Mouse (Mus musculus) left cerebral cortex, postnatal 4 days (tissue): ENCODE results near the gene Map1a. TPM values are rescaled to one million over a fixed set of nuclear protein-coding genes. Genes with fewer than 3 reads are reported as not detected.

Experiments used
- DNase-seq: peaks from one replicate; pipeline ENCODE4 v3.0.0-alpha.2; 2022
- intact Hi-C: fragments of 180-260 bp; cut with DNase I; formaldehyde crosslinking; loops from one replicate; pipeline ENCODE4 v1.15.1; 2025
- total RNA-seq, 2 experiments: library from RNA; stranded (reverse); gene quantifications; 2 replicates each; pipeline ENCODE4 v1.2.3; 2021

The Map1a gene
- total RNA-seq, 2 experiments from 2014 or later, result 161 to 189 TPM

GRCm38 (mm10) chr2:121300036-121300435 lies 10.6 kb downstream of the Map1a start:
- no peak for DNase-seq
- intact Hi-C loops, result no loop called here

- intact Hi-C loops, result no loop called here
- DNase-seq, result no peak
Observed at GRCm38 (mm10) chr2:121308997-121309416, 19.6 kb downstream of the Map1a start.

- intact Hi-C loops, result no loop called here
- no peak for DNase-seq
Observed at GRCm38 (mm10) chr2:121316278-121316677, 26.9 kb downstream of the Map1a start.

GRCm38 (mm10) chr2:121323041-121323440 lies 33.6 kb downstream of the Map1a start:
- intact Hi-C loops, result no loop called here
- DNase-seq, result no peak

GRCm38 (mm10) chr2:121323693-121324470 lies 34.5 kb downstream of the Map1a start:
- intact Hi-C loops, result no loop called here
- DNase-seq, result no peak

GRCm38 (mm10) chr2:121329492-121329891 lies 40.1 kb downstream of the Map1a start:
- intact Hi-C loops, result no loop called here
- DNase-seq, result no peak

GRCm38 (mm10) chr2:121339057-121339456 lies 49.7 kb downstream of the Map1a start:
- intact Hi-C loops, result no loop called here
- no peak for DNase-seq

- intact Hi-C loops, result no loop called here
- DNase-seq, result no peak
Observed at GRCm38 (mm10) chr2:121353156-121353555, 63.8 kb downstream of the Map1a start.

GRCm38 (mm10) chr2:121354378-121354777 lies 65.0 kb downstream of the Map1a start:
- DNase-seq, result no peak
- intact Hi-C loops, result no loop called here

GRCm38 (mm10) chr2:121354820-121355592 lies 65.6 kb downstream of the Map1a start, which contains the start of gene Ppip5k1:
Ppip5k1 (minus strand) TSS chr2:121355396.
- intact Hi-C loops, result no loop called here

GRCm38 (mm10) chr2:121357494-121357893 lies 68.1 kb downstream of the Map1a start, which contains the start of gene Ckmt1:
Ckmt1 (plus strand) TSS chr2:121357714.
- no peak for DNase-seq
- intact Hi-C loops, result no loop called here

More at GRCm38 (mm10) chr2:121354820-121355592, 65.6 kb downstream of the Map1a start, which contains the start of gene Ppip5k1:
- DNase-seq, result peak; percentile 99

- DNase-seq, result no peak
- intact Hi-C loops, result no loop called here
Observed at GRCm38 (mm10) chr2:121357961-121358360, 68.6 kb downstream of the Map1a start.

- DNase-seq, result peak; percentile 62
- intact Hi-C loops, result no loop called here
Observed at GRCm38 (mm10) chr2:121358381-121358780, 69.0 kb downstream of the Map1a start.

- no peak for DNase-seq
- intact Hi-C loops, result no loop called here
Observed at GRCm38 (mm10) chr2:121359461-121359860, 70.1 kb downstream of the Map1a start.

Other genes starting within 250 kb of the Map1a start
- gene Tgm5, start 203.8 kb upstream of the Map1a start, total RNA-seq, result under 1 TPM; 0.14 to 0.20 TPM
- not detected for gene Tgm7, start 179.8 kb upstream of the Map1a start, total RNA-seq
- gene Adal, start 149.2 kb upstream of the Map1a start, total RNA-seq, result 10 to 100 TPM; 16.1 to 16.8 TPM
- 1 to 10 TPM; 9.2 to 9.4 TPM for gene Lcmt2, start 148.9 kb upstream of the Map1a start, total RNA-seq
- 10 to 100 TPM; 32.3 to 34.5 TPM for gene Tubgcp4, start 118.9 kb upstream of the Map1a start, total RNA-seq
- gene Zscan29, start 118.5 kb upstream of the Map1a start, total RNA-seq, result 1 to 10 TPM; 7.3 to 7.9 TPM
- gene Trp53bp1, start 18.2 kb upstream of the Map1a start, total RNA-seq, result 100 to 1,000 TPM; 238 to 265 TPM
- 10 to 100 TPM; 24.7 to 30.8 TPM for gene Ppip5k1, start 65.8 kb downstream of the Map1a start, total RNA-seq
- 100 to 1,000 TPM; 119 to 134 TPM for gene Ckmt1, start 68.1 kb downstream of the Map1a start, total RNA-seq
- not detected for gene Strc, start 97.6 kb downstream of the Map1a start, total RNA-seq
- gene Pdia3, start 124.2 kb downstream of the Map1a start, total RNA-seq, result 100 to 1,000 TPM; 214 to 225 TPM
- gene Catsper2, start 124.2 kb downstream of the Map1a start, total RNA-seq, result 1 to 10 TPM; 6.1 to 8.3 TPM
- gene Ell3, start 154.7 kb downstream of the Map1a start, total RNA-seq, result not detected
- 100 to 1,000 TPM; 133 to 149 TPM for gene Serf2, start 159.6 kb downstream of the Map1a start, total RNA-seq
- 10 to 100 TPM; 28.1 to 28.9 TPM for gene Hypk, start 163.7 kb downstream of the Map1a start, total RNA-seq
- gene Serinc4, start 167.2 kb downstream of the Map1a start, total RNA-seq, result 1 to 10 TPM; 2.7 to 3.0 TPM
- 10 to 100 TPM; 33.9 to 37.8 TPM for gene Mfap1b, start 184.5 kb downstream of the Map1a start, total RNA-seq
- 10 to 100 TPM; 30.5 to 32.4 TPM for gene Mfap1a, start 217.1 kb downstream of the Map1a start, total RNA-seq
- gene Wdr76, start 217.1 kb downstream of the Map1a start, total RNA-seq, result 1 to 10 TPM; 4.5 to 5.8 TPM